Mouse (Mus musculus): ENCODE measurements around the gene Sh2d5.

The Sh2d5 gene

DNA sequence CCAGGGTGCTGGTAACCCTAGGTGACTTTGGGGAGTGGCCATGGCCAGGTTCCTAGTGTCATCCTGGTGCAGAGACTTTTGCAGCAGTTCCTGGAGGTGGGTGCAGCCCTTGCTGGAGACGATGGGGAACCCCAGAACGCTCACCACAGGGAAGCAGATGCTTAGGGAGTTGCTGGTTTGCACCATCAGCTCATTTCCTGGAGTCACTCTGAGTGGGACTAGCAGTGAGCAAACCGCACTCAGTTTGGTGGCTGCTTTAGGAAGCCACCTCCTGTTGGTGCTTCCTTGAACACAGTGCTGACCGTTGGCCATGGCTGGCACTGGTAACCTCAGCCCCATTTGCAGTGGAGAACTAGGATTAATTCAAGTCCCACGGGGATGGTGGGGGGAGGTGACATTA, 9.3 kb downstream of the Sh2d5 start:
- DNase-seq (ENCODE audit: low spot score in 2 of 2), result no peak

DNA sequence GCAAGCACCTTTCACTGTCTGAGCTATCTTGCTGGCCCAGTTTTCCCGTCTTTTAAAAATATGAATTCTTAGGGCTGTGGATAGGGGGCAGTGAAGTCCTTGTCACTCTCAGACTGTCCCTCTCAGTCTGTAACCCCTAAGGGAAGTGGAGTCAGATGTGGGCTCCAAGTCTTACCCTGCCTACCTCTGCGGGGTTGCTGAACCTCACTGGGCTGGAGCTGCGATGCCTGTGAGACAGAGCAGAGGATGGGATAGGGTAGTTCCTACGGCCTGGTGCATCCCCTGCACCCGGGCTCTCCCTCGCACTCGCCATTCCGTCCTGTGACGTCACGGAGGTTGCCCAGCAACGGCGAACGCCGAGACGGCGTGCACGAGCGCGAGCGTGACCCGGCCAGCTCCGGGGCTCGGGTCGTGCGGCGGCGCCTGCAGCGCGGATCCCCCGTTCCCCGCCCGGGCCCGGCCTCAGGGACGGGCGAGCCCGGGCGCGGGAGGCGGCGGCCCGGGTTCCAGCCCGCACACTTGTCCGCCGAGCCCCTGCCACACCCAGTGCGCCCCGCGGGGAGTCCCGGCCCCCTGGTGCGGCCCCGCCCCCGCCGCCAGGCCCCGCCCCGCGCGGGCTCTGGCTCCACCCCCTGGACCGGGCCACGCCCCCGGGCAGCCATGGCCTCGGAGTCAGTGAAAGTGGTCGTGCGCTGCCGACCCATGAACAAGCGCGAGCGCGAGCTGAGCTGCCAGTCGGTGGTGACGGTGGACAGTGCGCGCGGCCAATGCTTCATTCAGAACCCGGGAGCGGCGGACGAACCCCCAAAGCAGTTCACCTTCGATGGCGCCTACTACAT, 11.9 kb downstream of the Sh2d5 start:
- DNase-seq (ENCODE audit: low spot score in 2 of 2), result peak; percentile 75 to 77

DNA sequence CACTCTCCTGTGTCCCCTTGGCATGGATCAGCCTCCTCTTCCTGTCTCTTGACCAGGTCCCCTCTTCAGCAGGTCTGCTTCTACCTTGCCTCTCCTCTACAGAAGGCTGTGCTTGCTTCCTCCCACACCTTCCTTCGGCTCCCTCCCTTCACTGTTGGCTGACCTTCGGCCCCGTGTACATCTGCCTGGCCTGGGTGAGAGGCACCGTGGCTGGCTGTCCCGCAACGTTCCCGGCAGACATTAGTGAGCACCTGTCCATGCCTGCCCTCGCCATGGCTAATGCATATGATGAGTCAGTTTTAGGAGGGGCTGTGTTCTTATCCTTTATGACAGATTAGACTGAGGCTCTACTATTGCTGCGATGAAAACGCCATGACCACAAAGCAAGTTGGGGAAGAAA, 17.7 kb downstream of the Sh2d5 start:
- DNase-seq (ENCODE audit: low spot score in 2 of 2), result no peak

DNA sequence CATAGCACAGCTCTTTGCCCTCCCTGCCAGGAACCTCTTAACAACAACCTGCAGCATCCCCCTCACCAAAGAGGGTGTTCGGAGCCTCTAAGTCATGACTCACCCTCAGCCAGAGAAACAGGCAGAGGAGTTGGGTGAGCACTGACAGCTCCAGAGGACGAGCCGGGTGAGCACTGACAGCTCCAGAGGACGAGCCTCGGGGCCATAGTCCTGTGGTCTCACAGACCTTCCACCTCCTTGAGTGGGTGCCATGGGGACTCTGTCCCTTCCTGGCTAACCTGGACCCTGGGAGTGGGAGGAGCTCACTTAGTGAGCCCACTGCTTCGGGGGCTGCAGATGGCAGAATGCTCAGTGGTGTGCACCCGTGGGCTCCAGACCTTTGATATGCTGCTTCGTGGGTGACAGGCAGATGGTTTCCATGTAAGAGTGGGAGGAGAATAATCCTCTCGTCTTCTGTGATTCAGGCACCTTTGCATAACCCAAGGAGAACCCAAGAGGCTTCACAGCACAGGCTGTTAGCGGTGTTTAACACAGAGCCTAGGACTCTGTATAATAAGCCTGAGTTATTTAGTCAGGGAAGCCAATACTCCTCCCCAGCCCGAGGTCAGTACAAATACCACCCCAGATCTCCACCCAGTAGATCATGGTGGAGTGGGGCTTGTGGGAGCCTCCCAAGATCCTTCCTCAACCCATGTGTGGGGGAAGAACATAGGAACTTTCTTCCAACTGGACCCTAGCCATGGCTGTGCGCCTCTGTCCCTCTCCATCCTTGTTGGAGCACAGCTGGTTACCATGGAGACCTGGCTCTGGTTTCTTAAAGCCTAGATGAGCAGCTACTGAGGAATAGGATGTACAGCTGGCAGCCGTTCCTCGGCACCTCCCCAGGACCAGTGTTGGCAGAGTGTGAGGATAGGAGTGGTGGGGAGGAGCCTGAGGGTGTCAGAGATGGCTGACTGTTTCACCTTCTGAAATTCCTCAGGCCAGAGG, 22.1 kb downstream of the Sh2d5 start:
- DNase-seq (ENCODE audit: low spot score in 2 of 2), result no peak

DNA sequence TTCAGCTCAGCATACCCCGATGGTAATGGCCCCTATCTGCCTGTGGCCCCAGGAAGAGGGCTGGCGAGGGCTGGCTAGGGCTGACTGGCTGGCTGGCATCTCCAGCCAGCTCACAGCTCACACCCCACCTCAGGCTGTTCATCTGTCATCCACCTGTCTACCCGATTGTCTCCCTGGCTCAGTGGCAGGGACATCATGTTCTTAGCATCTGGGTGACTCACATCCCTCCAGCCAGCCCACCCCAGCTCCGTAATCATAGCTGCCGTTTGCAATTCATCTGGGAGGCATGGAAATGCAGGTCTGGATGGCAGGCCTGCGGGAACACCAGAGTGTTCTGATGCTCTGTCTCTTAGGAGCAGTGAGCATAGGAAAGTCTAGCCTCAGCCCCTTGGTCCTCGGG, 28.1 kb downstream of the Sh2d5 start:
- DNase-seq (ENCODE audit: low spot score in 2 of 2), result no peak

DNA sequence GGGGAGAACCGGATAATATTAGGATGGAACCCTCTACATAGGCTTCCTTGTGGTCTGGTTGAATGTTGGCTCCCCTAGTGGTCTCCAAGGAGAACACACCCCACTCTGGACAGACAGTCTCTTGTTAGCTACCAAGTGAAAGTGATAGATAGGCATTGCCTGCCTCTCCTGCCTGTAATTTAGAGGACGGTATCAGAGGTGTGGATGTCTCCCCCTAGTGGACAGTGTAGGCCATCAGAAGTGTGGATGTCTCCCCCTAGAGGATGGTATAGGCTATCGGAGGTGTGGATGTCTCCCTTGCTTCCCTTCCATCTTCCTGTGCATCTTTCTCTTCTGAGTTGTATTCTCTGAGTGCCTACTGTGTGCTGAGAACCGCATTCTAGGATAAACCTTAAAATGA, 32.6 kb downstream of the Sh2d5 start:
- peak; percentile 66 to 79 for DNase-seq (ENCODE audit: low spot score in 2 of 2)

DNA sequence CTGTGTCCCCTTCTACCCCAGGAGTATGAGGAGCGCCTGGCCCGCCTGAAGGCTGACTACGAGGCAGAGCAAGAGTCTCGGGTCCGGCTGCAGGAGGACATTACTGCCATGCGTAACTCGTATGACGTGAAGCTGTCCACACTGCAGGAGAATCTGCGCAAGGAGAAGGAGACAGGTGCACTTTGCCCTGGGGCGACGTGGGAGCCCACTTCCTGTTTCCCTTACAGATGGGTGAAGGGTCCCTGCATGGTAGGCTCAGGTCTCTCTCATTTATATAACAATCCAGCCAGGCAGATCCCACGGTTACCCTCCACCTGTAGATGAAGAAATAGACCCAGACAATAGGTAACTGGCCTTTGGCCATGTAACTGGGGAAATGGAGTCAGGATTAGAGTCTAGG, 36.2 kb downstream of the Sh2d5 start:
- DNase-seq (ENCODE audit: low spot score in 2 of 2), result no peak

DNA sequence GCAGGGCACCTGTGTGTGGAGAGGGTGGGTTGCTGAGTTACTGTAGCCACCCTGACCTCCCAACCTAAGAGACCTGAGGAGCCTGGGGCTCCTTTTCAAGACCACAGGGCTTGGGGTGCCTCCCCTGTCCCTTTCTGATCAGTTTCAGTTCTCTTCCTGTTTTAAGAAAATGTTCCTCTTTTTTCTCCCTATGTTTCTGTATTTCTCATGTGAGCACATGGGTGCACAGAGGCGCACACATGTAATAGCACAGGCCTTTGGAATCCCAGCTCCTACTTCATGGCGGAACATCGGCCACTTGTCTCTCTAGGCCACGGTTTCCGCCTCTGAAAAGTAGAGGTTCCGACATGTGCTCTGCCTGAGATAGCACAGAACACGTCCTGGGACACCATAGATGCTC, 38.5 kb downstream of the Sh2d5 start:
- DNase-seq (ENCODE audit: low spot score in 2 of 2), result no peak

DNA sequence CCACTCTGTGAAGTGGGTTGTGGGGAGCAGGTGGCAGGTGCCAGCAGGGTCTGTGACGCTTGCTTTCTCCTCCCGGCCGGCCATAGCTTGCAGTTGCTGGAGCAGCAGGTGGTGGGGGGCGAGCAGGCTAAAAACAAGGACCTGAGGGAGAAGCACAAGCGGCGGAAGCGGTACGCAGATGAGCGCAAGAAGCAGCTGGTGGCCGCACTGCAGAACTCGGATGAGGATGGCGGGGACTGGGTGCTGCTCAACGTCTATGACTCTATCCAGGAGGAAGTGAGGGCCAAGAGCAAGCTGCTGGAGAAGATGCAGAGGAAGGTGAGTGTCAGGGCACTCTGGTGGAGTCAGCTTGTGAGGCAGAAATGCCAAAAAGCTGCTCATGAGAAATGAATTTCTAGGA, 41.8 kb downstream of the Sh2d5 start:
- no peak for DNase-seq (ENCODE audit: low spot score in 2 of 2)

DNA sequence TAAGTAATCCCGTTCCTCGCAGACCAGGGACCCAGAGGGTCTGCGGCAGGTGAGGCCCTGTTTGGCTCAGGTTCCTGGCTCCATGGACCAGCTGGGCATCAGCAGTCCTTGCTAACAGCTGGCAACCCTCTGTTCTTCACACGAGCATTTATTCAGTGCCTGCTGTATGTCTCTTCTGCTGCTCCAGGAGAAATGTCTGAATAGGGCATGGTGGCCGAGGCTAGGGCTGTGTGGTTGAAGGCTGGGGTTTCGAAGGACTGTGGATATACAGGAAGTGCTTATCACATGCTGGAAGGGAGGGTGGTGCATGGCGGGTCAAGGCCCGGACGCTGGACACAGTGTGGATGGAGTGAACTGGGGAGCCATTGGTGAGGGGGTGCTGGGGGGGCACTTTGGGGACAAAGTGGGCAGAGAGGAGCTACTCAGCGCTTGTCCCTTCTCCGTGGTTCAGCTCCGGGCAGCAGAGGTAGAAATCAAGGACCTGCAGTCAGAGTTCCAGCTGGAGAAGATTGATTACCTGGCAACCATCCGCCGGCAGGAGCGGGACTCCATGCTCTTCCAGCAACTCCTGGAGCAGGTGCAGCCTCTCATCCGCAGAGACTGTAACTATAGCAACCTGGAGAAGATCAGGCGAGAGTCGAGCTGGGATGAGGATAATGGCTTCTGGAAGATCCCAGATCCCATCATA, 43.2 kb downstream of the Sh2d5 start:
- DNase-seq (ENCODE audit: low spot score in 2 of 2), result no peak

DNA sequence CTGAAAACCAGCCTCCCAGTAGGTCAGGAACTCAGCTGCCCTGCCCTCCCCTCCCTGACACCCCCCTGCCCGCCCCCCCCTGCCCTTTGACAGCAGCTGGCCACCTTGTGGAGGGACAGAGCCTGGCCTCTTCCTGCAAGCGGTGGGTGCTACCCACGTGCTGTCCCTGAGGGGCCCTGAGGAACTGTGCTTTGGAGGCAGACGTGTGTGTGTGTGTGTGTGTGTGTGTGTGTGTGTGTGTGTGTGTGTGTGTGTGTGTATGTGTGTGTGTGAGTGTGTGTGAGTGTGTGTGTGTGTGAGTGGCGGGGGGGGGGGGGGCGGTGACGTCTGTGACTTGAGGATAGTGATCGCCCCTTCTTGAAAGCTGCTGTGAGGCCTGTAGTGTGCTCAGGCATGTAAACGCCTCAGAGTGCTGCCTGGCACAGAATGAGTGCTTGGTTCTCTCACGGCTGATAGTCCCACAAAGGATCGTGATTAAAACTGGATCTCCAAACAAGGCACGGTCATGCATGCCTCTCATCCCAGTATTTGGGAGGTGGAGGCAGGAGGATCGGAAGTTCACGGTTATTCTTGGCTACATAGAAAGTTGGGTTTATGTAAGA, 43.8 kb downstream of the Sh2d5 start:
- DNase-seq (ENCODE audit: low spot score in 2 of 2), result no peak

DNA sequence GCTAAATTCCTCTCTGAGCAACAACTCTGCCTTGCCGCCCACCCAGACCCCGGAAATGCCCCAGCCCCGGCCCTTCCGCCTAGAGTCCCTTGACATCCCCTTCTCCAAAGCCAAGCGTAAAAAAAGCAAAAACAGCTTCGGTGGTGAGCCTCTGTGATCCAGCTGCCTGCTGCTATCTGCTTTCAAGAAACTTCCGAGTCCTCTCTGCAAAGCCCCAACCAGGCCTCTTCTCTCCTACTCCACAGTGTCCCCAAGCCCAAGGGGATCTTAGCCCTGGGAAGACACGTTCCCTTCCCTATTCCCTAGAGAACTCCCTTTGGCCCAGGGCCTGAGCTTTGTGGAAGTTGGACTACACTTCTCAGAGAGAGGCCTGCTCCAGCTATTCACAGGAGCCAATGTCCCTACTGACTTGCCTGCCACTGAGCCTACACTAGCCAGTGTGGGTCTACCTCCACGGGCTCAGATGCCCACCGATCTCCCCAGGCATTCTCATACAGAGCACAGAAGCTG, 51.1 kb downstream of the Sh2d5 start:
- DNase-seq (ENCODE audit: low spot score in 2 of 2), result no peak

DNA sequence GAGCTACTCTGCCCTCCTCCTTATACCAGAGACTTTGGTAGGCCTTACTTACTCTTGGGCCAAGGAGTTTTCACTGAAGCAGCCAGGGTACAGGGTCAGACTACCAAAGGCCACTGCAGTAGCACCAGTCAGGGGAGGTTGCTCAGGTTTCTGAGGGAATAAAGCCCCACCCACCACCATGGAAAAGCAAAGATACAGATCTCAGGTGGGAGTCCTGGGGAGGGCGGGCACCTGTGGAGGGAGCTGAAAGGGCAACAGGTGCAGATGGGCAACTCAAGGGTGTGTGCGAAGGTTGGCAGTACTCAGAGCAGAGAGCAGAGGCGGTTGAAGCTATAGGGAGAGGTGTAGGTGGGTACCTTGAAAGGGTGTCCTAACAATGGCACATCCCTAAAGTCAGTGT, 52.8 kb downstream of the Sh2d5 start:
- DNase-seq (ENCODE audit: low spot score in 2 of 2), result no peak

DNA sequence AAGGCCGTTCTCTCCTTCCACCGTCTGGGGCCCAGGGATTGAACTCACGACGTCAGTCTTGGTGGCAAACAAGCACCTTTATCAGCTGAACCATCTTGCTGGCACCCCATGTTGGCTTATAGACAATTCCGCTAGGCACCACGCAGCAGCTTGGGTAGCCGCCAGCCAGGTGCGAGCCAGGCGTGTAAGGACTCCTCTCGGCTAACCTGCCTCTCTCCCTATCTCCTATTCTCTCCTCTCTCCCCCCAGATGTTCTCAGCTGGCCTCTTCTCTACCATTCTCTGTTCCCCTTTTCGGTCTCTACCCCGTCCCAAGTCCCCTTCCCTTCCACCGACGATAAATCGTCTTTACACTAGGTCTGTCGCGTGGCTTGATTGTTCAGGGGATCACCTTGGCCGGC, 53.5 kb downstream of the Sh2d5 start:
- no peak for DNase-seq (ENCODE audit: low spot score in 2 of 2)

DNA sequence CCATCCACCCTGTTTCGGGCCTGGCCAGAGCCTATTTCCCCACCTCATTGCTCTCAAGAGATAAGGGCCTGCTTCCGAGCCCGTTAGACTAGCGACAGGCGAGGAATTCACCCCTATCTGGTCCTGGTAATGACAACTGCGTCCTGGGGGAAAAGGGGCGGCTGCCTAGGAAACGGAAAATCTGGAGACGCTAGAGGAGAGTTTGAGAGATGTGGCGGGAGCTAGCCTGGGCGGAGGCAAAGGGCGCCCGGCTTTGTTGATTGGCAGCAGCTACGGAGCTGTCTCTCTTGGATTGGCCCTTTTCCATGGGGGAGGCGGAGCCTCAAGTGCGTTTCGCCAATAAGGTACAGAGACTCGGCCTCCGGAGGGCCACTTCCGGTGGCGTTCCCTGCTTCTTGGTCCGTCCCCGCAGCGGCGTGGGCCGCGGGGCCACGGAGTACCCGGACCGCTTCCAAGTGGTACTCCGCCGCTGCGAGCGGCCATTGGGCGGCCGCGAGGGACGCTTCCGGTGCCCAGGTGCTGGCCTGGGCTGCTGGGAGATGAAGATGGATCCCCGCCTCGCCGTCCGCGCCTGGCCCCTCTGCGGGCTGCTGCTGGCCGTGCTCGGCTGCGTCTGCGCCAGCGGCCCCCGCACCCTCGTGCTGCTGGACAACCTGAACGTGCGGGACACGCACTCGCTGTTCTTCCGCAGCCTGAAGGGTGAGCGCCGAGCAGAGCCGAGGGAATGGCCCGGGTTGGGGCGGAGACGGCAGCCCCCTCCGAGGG, 54.3 kb downstream of the Sh2d5 start, which contains the start of gene Ddost:
TSS of gene Ddost (plus strand) at position 391 of the 765 bp plus-strand sequence.
- DNase-seq (ENCODE audit: low spot score in 2 of 2), result peak; percentile 92 to 93

DNA sequence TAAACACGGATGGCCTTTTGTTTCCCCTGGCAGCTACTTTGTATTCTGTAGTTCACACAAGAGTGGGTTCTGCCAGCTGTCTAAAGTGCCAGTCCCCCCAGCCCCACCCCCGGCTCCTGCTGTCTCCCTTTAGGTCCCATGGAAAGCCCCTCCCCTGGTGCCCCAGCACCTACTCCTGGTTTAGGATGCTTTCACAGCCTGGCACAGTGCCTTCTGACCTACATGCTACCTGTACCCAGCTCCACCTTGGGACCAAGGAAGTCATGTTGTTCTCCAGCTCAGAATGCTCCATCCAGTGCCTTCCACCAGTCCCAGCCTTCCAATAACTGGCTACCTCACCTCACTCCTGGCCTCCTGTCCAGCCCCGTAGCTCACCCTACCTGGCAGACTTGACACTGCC, 56.8 kb downstream of the Sh2d5 start:
- no peak for DNase-seq (ENCODE audit: low spot score in 2 of 2)

DNA sequence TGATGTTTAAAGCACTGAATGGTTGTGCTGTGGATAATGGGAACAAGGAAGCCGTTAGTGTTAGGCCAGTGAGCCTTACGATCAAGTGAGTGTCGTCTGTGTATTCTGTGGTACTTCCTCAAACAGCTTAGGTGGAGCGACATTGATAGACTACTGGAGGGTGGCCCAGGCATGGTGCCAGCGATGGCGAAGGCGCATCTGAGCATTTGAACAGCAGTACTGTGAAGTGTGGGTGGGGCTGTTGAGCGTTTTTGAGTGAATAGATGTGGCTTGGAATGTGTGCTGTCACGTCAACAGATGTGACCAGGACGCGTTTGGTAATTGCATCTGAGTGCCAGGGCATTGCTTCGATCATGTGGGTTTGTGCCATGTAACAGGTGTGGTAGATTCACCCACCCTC, 57.5 kb downstream of the Sh2d5 start:
- no peak for DNase-seq (ENCODE audit: low spot score in 2 of 2)

DNA sequence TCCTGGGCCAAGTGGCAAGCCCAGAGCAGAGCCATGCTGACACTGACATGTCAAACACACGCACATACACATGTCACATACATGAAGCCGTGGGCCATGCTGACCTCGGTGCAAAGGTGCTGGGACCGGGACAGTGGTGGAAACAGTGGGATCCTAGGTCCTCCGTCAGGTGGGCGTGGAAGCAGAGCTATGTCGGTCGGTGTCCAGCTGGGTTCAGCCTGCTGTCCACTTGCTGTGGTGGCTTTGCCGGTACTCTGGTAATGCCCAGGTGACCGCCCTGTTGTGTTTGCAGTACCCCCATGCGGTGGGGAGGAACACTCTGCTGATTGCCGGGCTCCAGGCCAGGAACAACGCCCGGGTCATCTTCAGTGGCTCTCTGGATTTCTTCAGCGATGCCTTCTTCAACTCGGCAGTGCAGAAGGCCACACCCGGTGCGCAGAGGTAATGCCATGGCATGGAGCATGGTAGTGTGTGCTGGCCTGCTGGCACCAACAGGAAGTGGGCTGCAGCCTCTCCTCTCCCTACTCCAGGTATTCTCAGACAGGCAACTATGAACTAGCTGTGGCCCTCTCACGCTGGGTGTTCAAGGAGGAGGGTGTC, 60.2 kb downstream of the Sh2d5 start:
- no peak for DNase-seq (ENCODE audit: low spot score in 2 of 2)
